Mouse (Mus musculus): ENCODE results near the gene Olfr1375. TPM values are rescaled to one million over a fixed set of nuclear protein-coding genes. Genes with fewer than 3 reads are reported as not detected.

The Olfr1375 gene
- total and polyA plus RNA-seq, 2 experiments: not detected

- no peak overlapping the region for H3K4me3 ChIP-seq (ENCODE audit: insufficient read depth, low read depth, low read length)
- H3K27me3 ChIP-seq (ENCODE audit: control insufficient read depth, insufficient read depth, low read length): no peaks in the 10 kb centered on the region
- WGBS: 36% methylated on average over 3 of the region's 3 CpGs
- H3K36me3 ChIP-seq (ENCODE audit: control insufficient read depth, insufficient read depth, low read length): no peaks in the 10 kb centered on the region
- DNase-seq (ENCODE audit: extremely low read depth, low read depth, low spot score): no peak
- H3K9ac ChIP-seq (ENCODE audit: low read depth, low read length): no peak overlapping the region
- no peak for TF ChIP-seq POLR2A (IDR thresholded peaks at IDR 0.05; ENCODE audit: extremely low read depth, insufficient read depth, low read length)
- TF ChIP-seq CTCF (IDR thresholded peaks at IDR 0.05; ENCODE audit: low read depth, low read length): no peak
- no peaks in the 10 kb centered on the region for H3K4me1 ChIP-seq (ENCODE audit: control insufficient read depth, insufficient read depth, low read length)
- no peak overlapping the region for H3K27ac ChIP-seq (replicated peaks; ENCODE audit: insufficient read depth, low read depth, low read length)
- H3K79me2 ChIP-seq (ENCODE audit: control insufficient read depth, insufficient read depth, low read length): no peaks in the 10 kb centered on the region
These were observed 5.3 kb downstream of the Olfr1375 start for GRCm38 (mm10) chr11:51053230-51053629.

GRCm38 (mm10) chr11:51059151-51059571 is 11.3 kb downstream of the Olfr1375 start, which contains the start of gene Zfp354a:
Gene Zfp354a, plus strand, starts transcription at chr11:51059257.
- H3K27ac ChIP-seq (replicated peaks; ENCODE audit: insufficient read depth, low read depth, low read length): peak within 1 kb of the TSS; percentile 62; the same call in 1 of the 2 replicates

GRCm38 (mm10) chr11:51059640-51060039 is 11.7 kb downstream of the Olfr1375 start:
- TF ChIP-seq CTCF (IDR thresholded peaks at IDR 0.05; ENCODE audit: low read depth, low read length): no peak
- WGBS: 16% methylated on average over 14 of the region's 14 CpGs
- Histone ChIP-seq H3K4me1 (ENCODE audit: control insufficient read depth, insufficient read depth, low read length) (peaks cover 5% of the 10 kb centered on the region; the same call in 1 of the 2 replicates), H3K27me3 (ENCODE audit: control insufficient read depth, insufficient read depth, low read length) (no peaks in the 10 kb centered on the region), H3K79me2 (ENCODE audit: control insufficient read depth, insufficient read depth, low read length) (no peaks in the 10 kb centered on the region), H3K4me3 (ENCODE audit: insufficient read depth, low read depth, low read length) (peak overlapping the region; percentile 96), H3K36me3 (ENCODE audit: control insufficient read depth, insufficient read depth, low read length) (peaks cover 6% of the 10 kb centered on the region), H3K9ac (ENCODE audit: low read depth, low read length) (peak overlapping the region; percentile 91), H3K27ac (replicated peaks; ENCODE audit: insufficient read depth, low read depth, low read length) (peak overlapping the region; percentile 62; the same call in 1 of the 2 replicates)
- DNase-seq (ENCODE audit: extremely low read depth, low read depth, low spot score): no peak

More at GRCm38 (mm10) chr11:51059151-51059571, 11.3 kb downstream of the Olfr1375 start, which contains the start of gene Zfp354a:
- H3K4me3 ChIP-seq (ENCODE audit: insufficient read depth, low read depth, low read length): peak within 1 kb of the TSS; percentile 96
- peaks cover 4% of the 10 kb centered on the region; the same call in 1 of the 2 replicates for H3K36me3 ChIP-seq (ENCODE audit: control insufficient read depth, insufficient read depth, low read length)
- H3K4me1 ChIP-seq (ENCODE audit: control insufficient read depth, insufficient read depth, low read length): peaks cover 5% of the 10 kb centered on the region; the same call in 1 of the 2 replicates
- no peak for TF ChIP-seq CTCF (IDR thresholded peaks at IDR 0.05; ENCODE audit: low read depth, low read length)
- no peak for TF ChIP-seq POLR2A (IDR thresholded peaks at IDR 0.05; ENCODE audit: extremely low read depth, insufficient read depth, low read length)
- H3K79me2 ChIP-seq (ENCODE audit: control insufficient read depth, insufficient read depth, low read length): no peaks in the 10 kb centered on the region
- peak; percentile 76 for DNase-seq (ENCODE audit: extremely low read depth, low read depth, low spot score)
- H3K9ac ChIP-seq (ENCODE audit: low read depth, low read length): peak within 1 kb of the TSS; percentile 91
- under 1% methylated on average over 32 of the region's 32 CpGs for WGBS
- H3K27me3 ChIP-seq (ENCODE audit: control insufficient read depth, insufficient read depth, low read length): no peaks in the 10 kb centered on the region

- H3K36me3 ChIP-seq (ENCODE audit: control insufficient read depth, insufficient read depth, low read length): peaks cover 12% of the 10 kb centered on the region
- 66% methylated on average over 6 of the region's 6 CpGs for WGBS
- H3K9ac ChIP-seq (ENCODE audit: low read depth, low read length): no peak overlapping the region
- no peak for TF ChIP-seq POLR2A (IDR thresholded peaks at IDR 0.05; ENCODE audit: extremely low read depth, insufficient read depth, low read length)
- no peak for TF ChIP-seq CTCF (IDR thresholded peaks at IDR 0.05; ENCODE audit: low read depth, low read length)
- no peaks in the 10 kb centered on the region for H3K79me2 ChIP-seq (ENCODE audit: control insufficient read depth, insufficient read depth, low read length)
- no peak overlapping the region for H3K27ac ChIP-seq (replicated peaks; ENCODE audit: insufficient read depth, low read depth, low read length)
- no peak overlapping the region for H3K4me3 ChIP-seq (ENCODE audit: insufficient read depth, low read depth, low read length)
- peaks cover 5% of the 10 kb centered on the region; the same call in 1 of the 2 replicates for H3K4me1 ChIP-seq (ENCODE audit: control insufficient read depth, insufficient read depth, low read length)
- DNase-seq (ENCODE audit: extremely low read depth, low read depth, low spot score): peak; percentile 75
- no peaks in the 10 kb centered on the region for H3K27me3 ChIP-seq (ENCODE audit: control insufficient read depth, insufficient read depth, low read length)
These were observed 13.1 kb downstream of the Olfr1375 start for GRCm38 (mm10) chr11:51060981-51061380.

- Histone ChIP-seq H3K27me3 (ENCODE audit: control insufficient read depth, insufficient read depth, low read length) (no peaks in the 10 kb centered on the region), H3K36me3 (ENCODE audit: control insufficient read depth, insufficient read depth, low read length) (peaks cover 32% of the 10 kb centered on the region)
These were observed 15.4 kb downstream of the Olfr1375 start for GRCm38 (mm10) chr11:51063276-51063675.

GRCm38 (mm10) chr11:51063841-51064240 is 15.9 kb downstream of the Olfr1375 start:
- Histone ChIP-seq H3K27me3 (ENCODE audit: control insufficient read depth, insufficient read depth, low read length) (no peaks in the 10 kb centered on the region), H3K27ac (replicated peaks; ENCODE audit: insufficient read depth, low read depth, low read length) (no peak overlapping the region), H3K36me3 (ENCODE audit: control insufficient read depth, insufficient read depth, low read length) (peaks cover 38% of the 10 kb centered on the region), H3K9ac (ENCODE audit: low read depth, low read length) (no peak overlapping the region), H3K4me1 (ENCODE audit: control insufficient read depth, insufficient read depth, low read length) (peaks cover 5% of the 10 kb centered on the region; the same call in 1 of the 2 replicates), H3K4me3 (ENCODE audit: insufficient read depth, low read depth, low read length) (no peak overlapping the region), H3K79me2 (ENCODE audit: control insufficient read depth, insufficient read depth, low read length) (no peaks in the 10 kb centered on the region)
- TF ChIP-seq POLR2A (IDR thresholded peaks at IDR 0.05; ENCODE audit: extremely low read depth, insufficient read depth, low read length) (no peak), CTCF (IDR thresholded peaks at IDR 0.05; ENCODE audit: low read depth, low read length) (no peak)
- DNase-seq (ENCODE audit: extremely low read depth, low read depth, low spot score): no peak
- WGBS: 94% methylated on average over 8 of the region's 8 CpGs

More at GRCm38 (mm10) chr11:51063276-51063675, 15.4 kb downstream of the Olfr1375 start:
- 79% methylated on average over 7 of the region's 7 CpGs for WGBS
- peaks cover 5% of the 10 kb centered on the region; the same call in 1 of the 2 replicates for H3K4me1 ChIP-seq (ENCODE audit: control insufficient read depth, insufficient read depth, low read length)
- no peak for DNase-seq (ENCODE audit: extremely low read depth, low read depth, low spot score)
- H3K4me3 ChIP-seq (ENCODE audit: insufficient read depth, low read depth, low read length): no peak overlapping the region
- TF ChIP-seq POLR2A (IDR thresholded peaks at IDR 0.05; ENCODE audit: extremely low read depth, insufficient read depth, low read length): no peak
- TF ChIP-seq CTCF (IDR thresholded peaks at IDR 0.05; ENCODE audit: low read depth, low read length): no peak
- H3K27ac ChIP-seq (replicated peaks; ENCODE audit: insufficient read depth, low read depth, low read length): no peak overlapping the region
- H3K79me2 ChIP-seq (ENCODE audit: control insufficient read depth, insufficient read depth, low read length): no peaks in the 10 kb centered on the region
- H3K9ac ChIP-seq (ENCODE audit: low read depth, low read length): no peak overlapping the region

Data from liver, adult 2 months (tissue).